Comparison of ENCODE assay signal across 8 mouse cellular contexts in the genomic region with DNA sequence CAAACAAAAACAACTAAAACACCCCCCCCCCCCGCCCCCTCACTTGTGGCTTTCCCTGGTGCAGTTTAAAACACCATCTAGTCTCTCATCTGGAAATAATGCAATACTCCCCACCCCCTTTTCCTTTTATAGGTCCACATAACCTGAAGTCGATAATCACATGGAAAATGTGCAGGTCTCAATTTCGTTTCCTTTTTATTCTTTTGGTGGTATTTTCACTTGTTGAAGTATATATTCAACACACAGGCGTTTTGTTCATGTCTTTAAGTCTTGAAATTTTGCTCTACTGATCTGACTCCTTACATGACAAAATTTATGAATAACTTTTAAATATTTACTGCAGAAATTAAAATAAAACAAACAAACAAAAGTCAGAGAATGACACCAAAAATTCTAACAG. TPM values are rescaled to one million over a fixed set of nuclear protein-coding genes. Genes with fewer than 3 reads are reported as not detected.
A peak's percentile ranks its signal among the peaks of the same experiment; 100 is the strongest.
DNase-seq lines count a peak whose midpoint lies in the region; ATAC-seq and TF ChIP-seq lines count a peak whose summit lies in the region.

No protein-coding gene starts in this region.

- no peaks in the 10 kb centered on the region for H3K36me3 ChIP-seq in liver, embryonic 14.5 days (replicated peaks; ENCODE audit: control insufficient read depth, insufficient read depth, low read depth)

- DNase-seq in heart, adult 8-10 months (ENCODE audit: low spot score) = peak; percentile 27
- no peak for DNase-seq in heart, postnatal 4 days
- DNase-seq in MN1 (ENCODE audit: low spot score) = peak; percentile 41
- peak in 1 of 3 experiments; percentile 11 for DNase-seq in liver, embryonic 14.5 days (ENCODE audit: low read depth in 3 of 3, low spot score in 3 of 3)
- no peak for DNase-seq in adrenal gland, adult 2 months
- DNase-seq in spleen, adult 12 weeks (ENCODE audit: low spot score) = no peak
- no peak for DNase-seq in cerebellum, postnatal 25 days

- WGBS in liver, embryonic 14.5 days (ENCODE audit: insufficient replicate concordance) = 3% methylated on average over 4 of the region's 4 CpGs

- H3K27ac ChIP-seq in liver, embryonic 14.5 days = no peak overlapping the region

- no peak for TF ChIP-seq CTCF in liver, embryonic 14.5 days (IDR thresholded peaks at IDR 0.05; ENCODE audit: low read depth)

- H3K9ac ChIP-seq in liver, embryonic 14.5 days (replicated peaks) = peak overlapping the region; percentile 71

- no peak for TF ChIP-seq EP300 in liver, embryonic 14.5 days (IDR thresholded peaks at IDR 0.05; ENCODE audit: low read depth)

- peak overlapping the region; percentile 64 to 85 for H3K4me3 ChIP-seq in liver, embryonic 14.5 days (ENCODE audit: insufficient read depth in 1 of 2, low read depth in 2 of 2, low read length in 2 of 2)

- H3K27me3 ChIP-seq in liver, embryonic 14.5 days (ENCODE audit: control insufficient read depth, insufficient read depth, low read length) = no peaks in the 10 kb centered on the region

- ATAC-seq in granulocyte monocyte progenitor cell, adult 5-6 weeks (replicated peaks; ENCODE audit: poor library complexity, severe bottlenecking) = 0 out of 2 replicates have a peak, but pooled peaks have one; percentile 10
- no peak for ATAC-seq in liver, embryonic 14.5 days (ENCODE audit: insufficient read depth)

- peak overlapping the region; percentile 89 for H3K4me2 ChIP-seq in liver, embryonic 14.5 days (ENCODE audit: low read depth)

- peaks cover 0 to 2% of the 10 kb centered on the region in 2 experiments; a peak in 1 of 4 replicates for H3K4me1 ChIP-seq in liver, embryonic 14.5 days (replicated peaks; ENCODE audit: control insufficient read depth in 2 of 2, insufficient read depth in 2 of 2, low read length in 1 of 2)

- no peaks in the 10 kb centered on the region for H3K9me3 ChIP-seq in liver, embryonic 14.5 days (ENCODE audit: control insufficient read depth, low read length)

RNA-seq across cellular contexts. Expression of gene Adamts6, which starts 1.3 kb away (rescaled TPM):
- 1 to 10 TPM; 2.3 to 3.8 (median 2.8) TPM for total RNA-seq in heart, adult 8-10 months (2022)
- total RNA-seq in heart, postnatal 4 days (2021) = 10 to 100 TPM; 19.9 to 21.8 TPM
- total RNA-seq in granulocyte monocyte progenitor cell, adult 5-6 weeks (2014; fragmentation: Nextera tagmentation) = 1.5 and 2.0 TPM in 2 replicates
- 2.5 and 3.8 TPM in 2 replicates for total RNA-seq in granulocyte monocyte progenitor cell, adult 5-6 weeks (2017)
- 0.29 and 0.35 TPM in 2 replicates for polyA plus RNA-seq in liver, embryonic 14.5 days (2012; rRNA removed)
- polyA plus RNA-seq in liver, embryonic 14.5 days (2014; fragmentation: Nextera tagmentation; extraction: Ambion mirVana) = 0.08 and 0.11 TPM in 2 replicates
- 1 to 10 TPM; 1.7 to 4.0 TPM for total RNA-seq in adrenal gland, adult 2 months (2021)
- 1.00 and 1.1 TPM in 2 replicates for polyA plus RNA-seq in adrenal gland, adult 2 months (2012; rRNA removed)

RNA-seq across cellular contexts. Expression of gene Ppwd1, which starts 57.7 kb away (rescaled TPM):
- 1 to 10 TPM; 5.8 to 6.3 (median 6.1) TPM for total RNA-seq in heart, adult 8-10 months (2022)
- 10 to 100 TPM; 10.2 to 11.6 TPM for total RNA-seq in heart, postnatal 4 days (2021)
- 28.0 and 32.5 TPM in 2 replicates for total RNA-seq in granulocyte monocyte progenitor cell, adult 5-6 weeks (2014; fragmentation: Nextera tagmentation)
- 37.9 and 44.2 TPM in 2 replicates for total RNA-seq in granulocyte monocyte progenitor cell, adult 5-6 weeks (2017)
- polyA plus RNA-seq in liver, embryonic 14.5 days (2012; rRNA removed) = 4.8 and 7.6 TPM in 2 replicates
- 8.5 and 8.9 TPM in 2 replicates for polyA plus RNA-seq in liver, embryonic 14.5 days (2014; fragmentation: Nextera tagmentation; extraction: Ambion mirVana)
- 10 to 100 TPM; 12.7 to 14.2 TPM for total RNA-seq in adrenal gland, adult 2 months (2021)
- 0.24 and 0.44 TPM in 2 replicates for polyA plus RNA-seq in adrenal gland, adult 2 months (2012; rRNA removed)

RNA-seq across cellular contexts. Expression of gene Cenpk, which starts 57.9 kb away (rescaled TPM):
- under 1 TPM in 1 of 4 experiments, not detected in 3; 0.35 TPM for total RNA-seq in heart, adult 8-10 months (2022)
- total RNA-seq in heart, postnatal 4 days (2021) = 10 to 100 TPM; 10.2 to 13.5 TPM
- total RNA-seq in granulocyte monocyte progenitor cell, adult 5-6 weeks (2014; fragmentation: Nextera tagmentation) = 40.9 and 45.5 TPM in 2 replicates
- total RNA-seq in granulocyte monocyte progenitor cell, adult 5-6 weeks (2017) = 92.4 and 124 TPM in 2 replicates
- polyA plus RNA-seq in liver, embryonic 14.5 days (2012; rRNA removed) = 23.0 and 33.2 TPM in 2 replicates
- 89.3 and 95.0 TPM in 2 replicates for polyA plus RNA-seq in liver, embryonic 14.5 days (2014; fragmentation: Nextera tagmentation; extraction: Ambion mirVana)
- total RNA-seq in adrenal gland, adult 2 months (2021) = 1 to 10 TPM; 1.5 to 1.9 TPM
- 0.12 and 0.21 TPM in 2 replicates for polyA plus RNA-seq in adrenal gland, adult 2 months (2012; rRNA removed)

Comparison
In these comparisons a context has a peak if more than half of its experiments do, and no peak if none do; other contexts are left out.
1. DNase-seq: peak in heart, adult 8-10 months (single experiment) and MN1 (single experiment); none in heart, postnatal 4 days (single experiment), adrenal gland, adult 2 months (single experiment), spleen, adult 12 weeks (single experiment) and cerebellum, postnatal 25 days (0 of 2).
2. RNA of gene Adamts6, which starts 1.3 kb away (total RNA-seq): 19.9 to 21.8 TPM in heart, postnatal 4 days; 1.7 to 4.0 TPM in adrenal gland, adult 2 months, 1.5 to 3.8 TPM in granulocyte monocyte progenitor cell, adult 5-6 weeks and 2.3 to 3.8 TPM in heart, adult 8-10 months; every median in the first group is over 4 times any median in the second.